Mouse (Mus musculus) bone marrow macrophage, adult 2 months (primary cell): ENCODE data around the gene Clec16a. TPM values are rescaled to one million over a fixed set of nuclear protein-coding genes. Genes with fewer than 3 reads are reported as not detected.
A peak's percentile ranks its signal among the peaks of the same experiment; 100 is the strongest.

Source experiments
- H3K27ac ChIP-seq: 2 replicates; pipeline ENCODE4 v1.5.1; 2012; ENCODE audit warnings: low read depth, low read length; ENCODE audit not compliant: insufficient read depth
- H3K4me1 ChIP-seq: 2 replicates; pipeline ENCODE4 v1.6.1; 2012; ENCODE audit warnings: low read length; ENCODE audit not compliant: control insufficient read depth, insufficient read depth
- H3K4me3 ChIP-seq: 2 replicates; pipeline ENCODE4 v1.5.1; 2012; ENCODE audit warnings: mild to moderate bottlenecking, low read length, moderate library complexity; ENCODE audit not compliant: insufficient read depth
- CTCF ChIP-seq: IDR thresholded peaks from 2 replicates; pipeline ENCODE4 v1.5.1; 2012; ENCODE audit warnings: low read depth, mild to moderate bottlenecking, low read length, moderate library complexity
- POLR2A ChIP-seq: IDR thresholded peaks from 2 replicates; pipeline ENCODE4 v1.6.1; 2012; ENCODE audit warnings: mild to moderate bottlenecking, low read depth, low read length, borderline replicate concordance
- polyA plus RNA-seq: library from polyadenylated mRNA; stranded (reverse); fragments of >200 nt; gene quantifications from 2 replicates; pipeline ENCODE4 v1.2.4, GENCODE M21; 2012; ENCODE audit not compliant: missing spikeins, insufficient read depth, insufficient read length

Clec16a gene
- polyA plus RNA-seq, 1 experiment: 15.8 TPM

DNA sequence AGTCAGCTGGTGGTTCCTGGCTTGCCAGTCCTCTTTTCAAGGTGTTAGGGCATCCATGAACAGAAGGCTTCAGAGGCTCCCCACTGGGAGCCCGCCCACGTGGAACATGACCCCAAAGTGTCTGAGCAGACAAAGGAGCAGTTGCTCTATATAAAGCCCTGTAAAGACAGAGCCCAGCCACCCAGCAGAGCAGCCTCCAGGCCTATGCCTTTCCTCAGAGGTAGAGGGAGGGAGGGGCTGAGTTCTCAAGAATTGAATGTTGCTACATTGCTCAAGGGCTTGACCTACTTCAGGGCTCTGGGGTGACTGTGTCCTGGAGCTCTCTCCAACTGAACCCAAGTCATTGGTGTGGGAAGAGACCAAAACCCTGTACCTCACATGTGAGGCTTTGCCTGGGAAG lies 155.0 kb downstream of the Clec16a start:
- Histone ChIP-seq H3K27ac (no peak overlapping the region), H3K4me3 (no peak overlapping the region), H3K4me1 (peaks cover 39% of the 10 kb centered on the region)
- TF ChIP-seq CTCF (no peak), POLR2A (no peak)

DNA sequence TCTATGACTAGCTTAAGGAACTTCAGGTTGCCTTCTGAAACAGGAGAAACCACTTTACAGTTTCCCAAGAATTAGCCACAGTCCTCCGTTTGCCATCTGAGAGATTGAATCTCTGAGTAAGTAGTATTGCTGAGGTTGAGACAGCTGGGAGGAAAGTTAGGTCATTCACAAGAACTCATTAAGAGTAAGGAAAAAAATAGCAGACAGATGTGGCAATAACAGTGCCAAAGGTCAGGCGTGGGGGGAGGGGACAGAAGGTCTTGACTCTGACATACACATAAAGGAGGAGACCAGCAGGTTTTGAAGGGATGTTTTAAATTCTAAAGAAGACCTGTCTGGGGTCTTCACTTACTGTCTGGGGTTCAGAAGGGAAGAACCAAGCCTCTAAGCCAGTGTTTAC lies 157.3 kb downstream of the Clec16a start:
- Histone ChIP-seq H3K4me3 (no peak overlapping the region), H3K27ac (no peak overlapping the region), H3K4me1 (peaks cover 36% of the 10 kb centered on the region)
- TF ChIP-seq CTCF: no peak
- TF ChIP-seq POLR2A: no peak

DNA sequence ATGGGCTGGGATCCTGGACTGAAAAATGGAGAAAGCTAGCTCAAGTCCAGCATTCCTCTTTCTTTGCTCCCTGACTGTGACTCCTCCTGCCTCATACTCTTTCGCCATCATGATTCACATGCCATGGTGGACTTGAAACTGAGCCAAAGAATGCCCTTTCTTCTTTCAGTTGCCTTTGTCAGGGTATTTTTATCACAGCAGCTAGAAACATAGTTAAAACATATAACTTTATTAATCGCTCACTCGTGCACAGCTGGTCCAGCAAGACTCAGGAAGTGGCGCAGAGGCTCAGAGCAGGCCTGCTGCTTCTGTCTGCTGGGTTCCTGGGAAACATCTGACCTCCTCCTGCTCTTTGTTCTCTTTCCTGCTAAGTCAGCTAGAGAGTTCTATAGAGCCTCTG lies 158.8 kb downstream of the Clec16a start:
- TF ChIP-seq CTCF: no peak
- no peak for TF ChIP-seq POLR2A
- no peak overlapping the region for H3K4me3 ChIP-seq
- H3K4me1 ChIP-seq: peaks cover 36% of the 10 kb centered on the region
- H3K27ac ChIP-seq: 0 out of 2 replicates have a peak overlapping the region, but pooled peaks have one; percentile 5

DNA sequence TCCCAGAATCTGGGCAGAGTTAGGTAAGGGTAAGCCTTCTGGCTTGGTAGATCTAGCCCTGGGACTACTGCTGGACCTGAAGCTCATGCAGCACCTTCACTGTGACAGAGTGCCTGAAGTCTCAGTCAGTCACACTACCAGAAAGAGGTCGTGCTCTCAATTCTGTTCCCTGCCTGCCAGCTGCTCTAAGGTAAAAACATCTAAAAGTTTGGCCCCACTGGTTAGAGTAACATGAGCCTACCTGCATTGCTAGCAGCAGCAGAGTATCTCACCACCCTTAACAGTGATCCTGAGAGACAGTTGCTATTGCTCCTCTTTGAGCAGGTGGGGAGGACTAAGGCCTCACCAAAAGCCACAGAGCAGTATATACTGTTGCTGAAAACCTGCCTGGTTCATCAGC lies 160.3 kb downstream of the Clec16a start:
- no peak for TF ChIP-seq POLR2A
- no peak for TF ChIP-seq CTCF
- Histone ChIP-seq H3K4me1 (peaks cover 36% of the 10 kb centered on the region), H3K4me3 (no peak overlapping the region), H3K27ac (no peak overlapping the region)

DNA sequence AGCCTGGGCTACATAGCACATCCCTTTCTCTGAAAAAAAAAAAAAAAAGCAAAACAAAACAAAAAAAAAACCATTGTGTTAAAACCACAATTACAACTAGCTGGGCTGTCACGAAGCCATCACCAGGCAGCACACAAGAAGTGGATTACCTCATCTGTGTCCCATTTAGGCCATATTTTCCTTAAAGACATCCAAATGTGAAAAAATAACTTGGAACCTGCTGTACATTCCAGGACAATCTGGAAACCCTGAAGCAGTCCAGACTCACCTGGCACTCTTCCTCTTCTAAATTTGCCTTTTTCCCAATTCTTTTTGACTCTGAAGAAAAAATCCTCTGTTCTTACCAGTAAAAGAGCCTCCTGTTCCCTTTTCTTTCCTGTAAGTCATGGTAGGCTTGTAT lies 166.4 kb downstream of the Clec16a start:
- Histone ChIP-seq H3K27ac (no peak overlapping the region), H3K4me3 (no peak overlapping the region), H3K4me1 (peaks cover 12% of the 10 kb centered on the region)
- TF ChIP-seq CTCF (no peak), POLR2A (no peak)

DNA sequence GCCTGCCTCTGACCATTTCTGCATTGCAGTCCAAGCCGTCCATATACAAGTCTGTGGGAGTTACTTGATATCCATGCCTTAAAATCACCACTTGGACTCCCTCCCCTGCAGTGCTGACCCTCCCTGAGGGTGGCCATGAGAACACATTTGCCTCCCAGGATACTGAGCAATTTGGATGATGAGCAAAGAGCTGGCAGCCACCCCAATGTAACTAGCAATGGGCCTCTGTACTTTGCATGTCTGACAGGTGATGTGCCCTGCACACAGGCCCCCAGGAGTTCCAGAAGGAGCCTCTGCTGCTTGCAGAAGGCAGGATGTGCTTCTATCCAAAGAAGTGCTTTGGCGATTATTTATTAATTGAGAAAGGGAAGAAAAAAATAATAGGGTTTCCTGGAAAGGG lies 167.9 kb downstream of the Clec16a start:
- TF ChIP-seq CTCF (no peak), POLR2A (no peak)
- Histone ChIP-seq H3K27ac (no peak overlapping the region), H3K4me1 (peaks cover 12% of the 10 kb centered on the region), H3K4me3 (no peak overlapping the region)

DNA sequence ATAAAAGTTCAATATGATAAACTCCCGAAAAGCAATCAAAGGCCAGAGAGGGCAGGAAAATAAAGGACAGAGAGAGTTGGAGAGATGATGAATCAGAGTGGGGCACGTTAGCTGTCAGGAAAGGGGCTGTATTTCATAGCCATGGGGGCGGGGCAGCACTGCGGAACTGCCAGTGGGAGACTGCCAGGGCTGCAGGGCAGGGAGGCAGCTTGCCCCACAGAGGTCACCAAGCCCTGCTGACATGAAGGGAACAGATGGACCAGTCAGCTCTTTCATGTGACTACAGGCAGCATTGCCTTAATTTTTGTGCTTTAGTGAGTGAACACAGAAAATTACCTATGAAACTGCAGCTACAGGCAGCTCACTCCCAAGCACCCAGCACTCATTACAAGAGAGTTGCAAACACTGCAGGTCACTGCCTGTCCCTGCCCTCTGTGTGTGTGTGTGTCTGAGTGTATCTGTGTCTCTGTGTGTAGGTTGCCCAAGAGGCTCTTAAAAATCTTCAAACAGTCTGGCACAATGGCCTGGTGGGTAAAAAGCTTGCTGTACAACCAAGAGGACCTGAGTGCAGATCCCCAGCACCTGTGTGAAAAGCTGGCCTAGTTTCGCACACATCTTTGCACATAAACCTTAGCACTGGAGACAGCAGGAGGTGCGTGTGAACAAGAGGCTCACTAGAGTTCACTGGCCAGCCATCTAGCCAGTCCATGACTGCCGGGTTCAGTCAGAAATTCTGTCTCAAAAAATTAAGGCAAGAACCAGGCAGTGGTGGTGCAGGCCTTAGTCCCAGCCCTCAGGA lies 168.5 kb downstream of the Clec16a start:
- TF ChIP-seq POLR2A: no peak
- H3K4me3 ChIP-seq: no peak overlapping the region
- H3K4me1 ChIP-seq: peaks cover 12% of the 10 kb centered on the region
- H3K27ac ChIP-seq: peak overlapping the region; percentile 39

DNA sequence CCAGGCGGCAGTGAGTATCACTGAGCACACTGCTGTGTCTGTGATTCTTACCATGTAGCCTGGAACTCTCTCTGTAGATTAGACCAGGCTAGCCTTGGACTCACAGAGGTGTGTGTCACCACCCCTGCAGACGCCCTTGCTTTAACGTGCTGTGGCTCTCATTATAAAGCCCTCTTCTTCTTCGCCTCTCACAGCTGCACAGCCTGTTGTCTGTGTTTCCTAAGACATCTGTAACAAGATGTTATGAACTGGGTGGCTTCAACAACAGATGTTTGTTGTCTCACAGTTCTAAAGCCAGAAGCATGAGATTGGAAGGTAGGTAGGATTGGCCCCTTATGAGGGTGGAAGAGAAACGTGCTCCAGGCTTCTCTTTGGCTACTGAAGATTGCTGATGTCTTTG lies 170.1 kb downstream of the Clec16a start:
- Histone ChIP-seq H3K4me1 (peaks cover 18% of the 10 kb centered on the region), H3K27ac (no peak overlapping the region), H3K4me3 (no peak overlapping the region)
- TF ChIP-seq POLR2A: no peak

DNA sequence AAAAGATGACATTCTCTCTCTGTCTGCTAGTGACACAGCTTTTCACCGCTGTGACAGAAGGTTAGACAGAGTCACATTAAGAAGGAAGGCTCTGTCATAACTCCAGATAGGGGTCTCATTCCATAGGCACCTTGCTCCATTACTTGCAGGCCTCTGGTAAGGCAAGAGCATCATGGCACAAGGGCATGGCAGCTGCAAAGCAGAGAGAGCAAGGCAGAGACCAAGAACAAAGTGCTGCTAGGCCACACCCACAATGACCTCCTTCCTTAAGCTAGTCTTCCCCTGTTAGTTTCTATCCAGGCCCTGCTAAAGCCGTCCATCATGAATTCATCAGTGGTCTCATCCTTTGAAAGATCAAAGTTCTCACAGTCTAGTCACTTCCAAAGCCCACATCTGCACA lies 170.5 kb downstream of the Clec16a start:
- no peak for TF ChIP-seq CTCF
- no peak for TF ChIP-seq POLR2A
- Histone ChIP-seq H3K27ac (no peak overlapping the region), H3K4me3 (no peak overlapping the region), H3K4me1 (peaks cover 21% of the 10 kb centered on the region)

DNA sequence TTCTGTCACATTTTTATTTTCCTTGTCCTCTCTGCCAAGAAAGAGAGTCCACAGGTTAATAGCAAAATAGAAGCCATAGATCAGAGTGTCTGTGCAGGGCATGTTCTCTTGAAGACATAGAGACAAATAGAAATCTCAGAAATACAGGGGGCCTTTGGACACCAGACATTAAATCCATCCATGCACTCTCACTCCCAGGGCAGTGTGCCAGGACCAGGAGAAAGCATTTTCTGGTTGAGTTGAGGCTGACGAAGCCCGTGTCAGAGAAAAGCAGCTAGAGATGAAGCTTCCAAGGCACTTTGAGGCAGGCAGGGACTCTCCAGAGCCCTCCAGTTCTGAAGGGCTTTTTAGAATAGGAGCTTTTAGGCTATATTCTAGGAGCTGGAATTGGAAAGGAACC lies 171.6 kb downstream of the Clec16a start:
- H3K4me3 ChIP-seq: no peak overlapping the region
- no peak overlapping the region for H3K27ac ChIP-seq
- no peak for TF ChIP-seq POLR2A
- H3K4me1 ChIP-seq: peaks cover 21% of the 10 kb centered on the region
